Mouse (Mus musculus) bone marrow, adult 2 months (tissue): ENCODE measurements around the gene Kctd10.

Source experiments
- CTCF ChIP-seq: fragments of 200-500 bp; IDR thresholded peaks from 2 replicates; pipeline ENCODE4 v1.5.1; 2011; ENCODE audit warnings: low read length, control low read depth; ENCODE audit not compliant: control insufficient read depth, insufficient read depth
- POLR2A ChIP-seq: fragments of 200-500 bp; IDR thresholded peaks from 2 replicates; pipeline ENCODE4 v1.6.1; 2011; ENCODE audit warnings: low read depth, mild to moderate bottlenecking, control low read depth, low read length, borderline replicate concordance; ENCODE audit not compliant: control insufficient read depth

GRCm38 (mm10) chr5:114406592-114406991 lies 26.3 kb upstream of the Kctd10 start:
- TF ChIP-seq POLR2A (no peak), CTCF (no peak)
